Mouse (Mus musculus) spleen, adult 2 months (tissue): Measurements from ENCODE around the gene Rasgrf2.
"Not testable (repeated sequence)": the region's sequence is repeated elsewhere in the genome, so short reads cannot be mapped to it uniquely, and the experiment has no call there.

Experiments
- CTCF ChIP-seq: fragments of 200-500 bp; IDR thresholded peaks from 2 replicates; pipeline ENCODE4 v1.5.1; 2011; ENCODE audit warnings: mild to moderate bottlenecking, inconsistent platforms; ENCODE audit not compliant: insufficient read depth, insufficient read length, insufficient replicate concordance; ENCODE audit errors: extremely low read depth
- POLR2A ChIP-seq: fragments of 200-500 bp; IDR thresholded peaks from 2 replicates; pipeline ENCODE4 v1.6.1; 2011; ENCODE audit warnings: low read depth, low read length, inconsistent platforms

GRCm38 (mm10) chr13:92172686-92173085, 41.2 kb upstream of the Rasgrf2 start:
- not testable (repeated sequence) for TF ChIP-seq CTCF, POLR2A
